Comparison of ENCODE assay signal across 8 mouse cellular contexts in genomic region chr10:59879255-59880028, GRCm38 (mm10). TPM values are rescaled to one million over a fixed set of nuclear protein-coding genes. Genes with fewer than 3 reads are reported as not detected.
DNase-seq lines count a peak whose midpoint lies in the region; ATAC-seq lines count a peak whose summit lies in the region.

TSS of gene Dnajb12 (plus strand) at chr10:59879556.

- peak; percentile 87 for ATAC-seq in common myeloid progenitor, adult 5-6 weeks (replicated peaks; ENCODE audit: low read depth, poor library complexity, severe bottlenecking)
- ATAC-seq in megakaryocyte progenitor cell, adult 5-6 weeks (replicated peaks; ENCODE audit: poor library complexity): peak; percentile 81

- peak; percentile 98 for DNase-seq in ZHBTc4 (ENCODE audit: low read depth, low spot score)
- peak; percentile 96 for DNase-seq in gastrocnemius, postnatal 10 days
- peak; percentile 97 for DNase-seq in induced T-regulatory cell, adult 2 months (ENCODE audit: low read depth)
- peak; percentile 86 to 94 for DNase-seq in left cerebral cortex, adult 9 months (ENCODE audit: low spot score in 2 of 2)
- DNase-seq in right cerebral cortex, postnatal 14 days: peak; percentile 94
- DNase-seq in urinary bladder, postnatal 36 days (ENCODE audit: low spot score in 2 of 2): peak; percentile 92 to 93

RNA-seq across cellular contexts. Expression of gene Dnajb12, which starts in this region (rescaled TPM):
- total RNA-seq in common myeloid progenitor, adult 5-6 weeks (2017): 22.7 and 23.9 TPM in 2 replicates
- 10 to 100 TPM; 44.0 to 44.9 TPM for total RNA-seq in gastrocnemius, postnatal 10 days (2021)
- total RNA-seq in megakaryocyte progenitor cell, adult 5-6 weeks (2015): 21.1 and 23.3 TPM in 2 replicates
- total RNA-seq in megakaryocyte progenitor cell, adult 5-6 weeks (2017): 19.3 and 20.2 TPM in 2 replicates

Comparison
In these comparisons a context has a peak if more than half of its experiments do, and no peak if none do; other contexts are left out.
1. Peak in every context shown above with its lines: DNase-seq and ATAC-seq.